Comparison of ENCODE assay signal across 8 mouse cellular contexts in genomic region chr15:3995448-3996266, GRCm38 (mm10). TPM values are rescaled to one million over a fixed set of nuclear protein-coding genes. Genes with fewer than 3 reads are reported as not detected.
DNase-seq lines count a peak whose midpoint lies in the region; ATAC-seq and TF ChIP-seq lines count a peak whose summit lies in the region.

TSS of gene AW549877 (minus strand) at chr15:3995744.

- WGBS in bone marrow, adult 2 months: under 1% methylated on average over 61 of the region's 61 CpGs
- under 1% methylated on average over 61 of the region's 61 CpGs for WGBS in embryonic facial prominence, embryonic 15.5 days
- WGBS in kidney, embryonic 14.5 days: 0% methylated on average over 61 of the region's 61 CpGs
- under 1% methylated on average over 59 of the region's 61 CpGs for WGBS in limb, embryonic 15.5 days

- peak; percentile 100 for ATAC-seq in embryonic facial prominence, embryonic 15.5 days (ENCODE audit: insufficient number of reproducible peaks, low FRiP score, low TSS enrichment, low read depth)
- ATAC-seq in kidney, embryonic 14.5 days (ENCODE audit: low FRiP score, low TSS enrichment): peak; percentile 99
- peak; percentile 100 for ATAC-seq in limb, embryonic 15.5 days (ENCODE audit: insufficient number of reproducible peaks, low FRiP score, low TSS enrichment, low read depth)

- H3K4me2 ChIP-seq in embryonic facial prominence, embryonic 15.5 days (replicated peaks): peak within 1 kb of the TSS; percentile 65
- H3K4me2 ChIP-seq in kidney, embryonic 14.5 days (replicated peaks; ENCODE audit: low read depth, low read length): peak within 1 kb of the TSS; percentile 66
- peak within 1 kb of the TSS; percentile 62 for H3K4me2 ChIP-seq in limb, embryonic 15.5 days

- no peaks in the 10 kb centered on the region for H3K9me3 ChIP-seq in embryonic facial prominence, embryonic 15.5 days (replicated peaks)
- H3K9me3 ChIP-seq in kidney, embryonic 14.5 days (ENCODE audit: control insufficient read depth, low read length): no peaks in the 10 kb centered on the region
- H3K9me3 ChIP-seq in limb, embryonic 15.5 days: no peaks in the 10 kb centered on the region

- H3K36me3 ChIP-seq in embryonic facial prominence, embryonic 15.5 days: peaks cover 14% of the 10 kb centered on the region
- H3K36me3 ChIP-seq in kidney, embryonic 14.5 days (ENCODE audit: control insufficient read depth, insufficient read depth, low read length): peaks cover 11% of the 10 kb centered on the region
- peaks cover 12% of the 10 kb centered on the region for H3K36me3 ChIP-seq in limb, embryonic 15.5 days

- H3K27me3 ChIP-seq in embryonic facial prominence, embryonic 15.5 days: no peaks in the 10 kb centered on the region
- no peaks in the 10 kb centered on the region for H3K27me3 ChIP-seq in kidney, embryonic 14.5 days (ENCODE audit: control insufficient read depth, insufficient read depth, low read length)
- no peaks in the 10 kb centered on the region for H3K27me3 ChIP-seq in limb, embryonic 15.5 days

- H3K9ac ChIP-seq in embryonic facial prominence, embryonic 15.5 days: peak within 1 kb of the TSS; percentile 71
- peak within 1 kb of the TSS; percentile 85 for H3K9ac ChIP-seq in kidney, embryonic 14.5 days (ENCODE audit: low read depth, low read length)
- H3K9ac ChIP-seq in limb, embryonic 15.5 days: peak within 1 kb of the TSS; percentile 75

- H3K4me1 ChIP-seq in bone marrow, adult 2 months (ENCODE audit: control insufficient read depth, insufficient read depth, low read length): no peaks in the 10 kb centered on the region; the same call in 1 of the 2 replicates
- 0 out of 2 replicates have a peak, but pooled peaks cover 4% of the 10 kb centered on the region for H3K4me1 ChIP-seq in embryonic facial prominence, embryonic 15.5 days
- H3K4me1 ChIP-seq in kidney, embryonic 14.5 days (ENCODE audit: control insufficient read depth, insufficient read depth, low read length): no peaks in the 10 kb centered on the region
- peaks cover 9% of the 10 kb centered on the region; the same call in 1 of the 2 replicates for H3K4me1 ChIP-seq in limb, embryonic 15.5 days

- peak within 1 kb of the TSS; percentile 96 for H3K27ac ChIP-seq in bone marrow, adult 2 months (ENCODE audit: control insufficient read depth, insufficient read depth, low read depth, low read length, poor library complexity)
- H3K27ac ChIP-seq in embryonic facial prominence, embryonic 15.5 days (replicated peaks): peak within 1 kb of the TSS; percentile 97
- peak within 1 kb of the TSS; percentile 90 for H3K27ac ChIP-seq in kidney, embryonic 14.5 days (ENCODE audit: low read depth, low read length)
- H3K27ac ChIP-seq in limb, embryonic 15.5 days: peak within 1 kb of the TSS; percentile 96

- DNase-seq in 416B (ENCODE audit: low read depth): peak; percentile 100
- peak; percentile 99 to 100 for DNase-seq in heart, adult 9 months (ENCODE audit: low spot score in 2 of 2)
- peak; percentile 97 to 99 for DNase-seq in monocyte, adult 2 months (ENCODE audit: low read depth in 1 of 2, low spot score in 2 of 2)
- peak; percentile 99 for DNase-seq in spleen, postnatal 36 days (ENCODE audit: low spot score in 2 of 2)

- no peak for TF ChIP-seq CTCF in bone marrow, adult 2 months (IDR thresholded peaks at IDR 0.05; ENCODE audit: control insufficient read depth, insufficient read depth, low read length)

- peak; percentile 96; the same call in 1 of the 2 replicates for TF ChIP-seq POLR2A in bone marrow, adult 2 months (IDR thresholded peaks at IDR 0.05; ENCODE audit: borderline replicate concordance, control insufficient read depth, low read depth, low read length)

- H3K4me3 ChIP-seq in bone marrow, adult 2 months (replicated peaks; ENCODE audit: control insufficient read depth, low read depth, low read length): peak within 1 kb of the TSS; percentile 80
- peak within 1 kb of the TSS; percentile 96 for H3K4me3 ChIP-seq in embryonic facial prominence, embryonic 15.5 days (replicated peaks)
- H3K4me3 ChIP-seq in kidney, embryonic 14.5 days (ENCODE audit: low read length): peak within 1 kb of the TSS; percentile 75
- H3K4me3 ChIP-seq in limb, embryonic 15.5 days: peak within 1 kb of the TSS; percentile 90

RNA-seq across cellular contexts. Expression of gene AW549877, which starts in this region (rescaled TPM):
- polyA plus RNA-seq in bone marrow, adult 2 months (2011; ENCODE audit: insufficient read depth, insufficient read length, low replicate concordance, missing spikeins): 4.2 and 12.3 TPM in 2 replicates
- 28.6 and 30.5 TPM in 2 replicates for polyA plus RNA-seq in embryonic facial prominence, embryonic 15.5 days (2015; fragmentation: Nextera tagmentation; extraction: Ambion mirVana)
- 25.3 and 51.3 TPM in 2 replicates for polyA plus RNA-seq in kidney, embryonic 14.5 days (2014; fragmentation: Nextera tagmentation; extraction: Ambion mirVana)
- polyA plus RNA-seq in limb, embryonic 15.5 days (2015; fragmentation: Nextera tagmentation; extraction: Ambion mirVana): 31.2 and 34.8 TPM in 2 replicates

Comparison
In these comparisons a context has a peak if more than half of its experiments do, and no peak if none do; other contexts are left out.
1. Peak in every context shown above with its lines: DNase-seq, ATAC-seq, H3K4me3 ChIP-seq and H3K27ac ChIP-seq.